Mouse (Mus musculus) right cerebral cortex, postnatal 10 days (tissue): ENCODE measurements around the gene Arhgap29.

Experiments used
- DNase-seq, 2 experiments: peaks; one replicate each; pipeline ENCODE4 v3.0.0; 2021; ENCODE audit warnings: low spot score in 2 of 2

Gene Arhgap29

GRCm38 (mm10) chr3:121952041-121952591 lies at the start of gene Arhgap29:
Gene Arhgap29, plus strand, starts transcription at chr3:121952541.
- DNase-seq, result no peak

- no peak for DNase-seq
Measured at GRCm38 (mm10) chr3:121902729-121903128, 49.6 kb upstream of the Arhgap29 start.

- no peak for DNase-seq
Measured at GRCm38 (mm10) chr3:121903286-121903685, 49.1 kb upstream of the Arhgap29 start.

- no peak for DNase-seq
Measured at GRCm38 (mm10) chr3:121903695-121904094, 48.6 kb upstream of the Arhgap29 start.

GRCm38 (mm10) chr3:121904476-121904875 lies 47.9 kb upstream of the Arhgap29 start:
- no peak for DNase-seq

- DNase-seq, result no peak
Measured at GRCm38 (mm10) chr3:121906623-121907022, 45.7 kb upstream of the Arhgap29 start.

GRCm38 (mm10) chr3:121909155-121909554 lies 43.2 kb upstream of the Arhgap29 start:
- no peak for DNase-seq

- no peak for DNase-seq
Measured at GRCm38 (mm10) chr3:121913476-121913875, 38.9 kb upstream of the Arhgap29 start.

- peak in 1 of 2 experiments; percentile 36 for DNase-seq
Measured at GRCm38 (mm10) chr3:121914459-121915185, 37.7 kb upstream of the Arhgap29 start.

- no peak for DNase-seq
Measured at GRCm38 (mm10) chr3:121915191-121915590, 37.1 kb upstream of the Arhgap29 start.

GRCm38 (mm10) chr3:121916802-121917532 lies 35.4 kb upstream of the Arhgap29 start:
- DNase-seq, result no peak

GRCm38 (mm10) chr3:121917658-121918057 lies 34.7 kb upstream of the Arhgap29 start:
- no peak for DNase-seq

GRCm38 (mm10) chr3:121919961-121920360 lies 32.4 kb upstream of the Arhgap29 start:
- no peak for DNase-seq

- no peak for DNase-seq
Measured at GRCm38 (mm10) chr3:121920769-121921168, 31.6 kb upstream of the Arhgap29 start.

- no peak for DNase-seq
Measured at GRCm38 (mm10) chr3:121924768-121925486, 27.4 kb upstream of the Arhgap29 start.

GRCm38 (mm10) chr3:121927601-121928000 lies 24.7 kb upstream of the Arhgap29 start:
- DNase-seq, result no peak

GRCm38 (mm10) chr3:121932815-121933214 lies 19.5 kb upstream of the Arhgap29 start:
- no peak for DNase-seq

- DNase-seq, result no peak
Measured at GRCm38 (mm10) chr3:121936241-121936640, 16.1 kb upstream of the Arhgap29 start.

- DNase-seq, result no peak
Measured at GRCm38 (mm10) chr3:121937036-121937435, 15.3 kb upstream of the Arhgap29 start.

GRCm38 (mm10) chr3:121939658-121940057 lies 12.7 kb upstream of the Arhgap29 start:
- no peak for DNase-seq

- no peak for DNase-seq
Measured at GRCm38 (mm10) chr3:121940094-121940889, 12.0 kb upstream of the Arhgap29 start.
